Mouse (Mus musculus) spleen, postnatal 14 days (tissue): ENCODE measurements around the gene Maml1.

Source experiments
- DNase-seq, 2 experiments: peaks; one replicate each; pipeline ENCODE4 v3.0.0; 2021 to 2022; ENCODE audit warnings: low spot score in 2 of 2

Gene Maml1

GRCm38 (mm10) chr11:50280053-50280452 lies 12.1 kb downstream of the Maml1 start:
- DNase-seq, result no peak

GRCm38 (mm10) chr11:50279005-50279404 lies 13.1 kb downstream of the Maml1 start:
- no peak for DNase-seq

GRCm38 (mm10) chr11:50277706-50278105 lies 14.4 kb downstream of the Maml1 start:
- DNase-seq, result no peak

- no peak for DNase-seq
Observed at GRCm38 (mm10) chr11:50277025-50277424, 15.1 kb downstream of the Maml1 start.

GRCm38 (mm10) chr11:50275568-50276151 lies 16.5 kb downstream of the Maml1 start:
- DNase-seq, result no peak

GRCm38 (mm10) chr11:50275077-50275476 lies 17.0 kb downstream of the Maml1 start:
- no peak for DNase-seq

- DNase-seq, result no peak
Observed at GRCm38 (mm10) chr11:50272819-50273218, 19.3 kb downstream of the Maml1 start.

- DNase-seq, result no peak
Observed at GRCm38 (mm10) chr11:50269885-50270284, 22.2 kb downstream of the Maml1 start.

GRCm38 (mm10) chr11:50269163-50269562 lies 22.9 kb downstream of the Maml1 start:
- peak in 1 of 2 experiments; percentile 24 for DNase-seq

GRCm38 (mm10) chr11:50266997-50267396 lies 25.1 kb downstream of the Maml1 start:
- DNase-seq, result no peak

GRCm38 (mm10) chr11:50265931-50266330 lies 26.2 kb downstream of the Maml1 start:
- DNase-seq, result no peak

GRCm38 (mm10) chr11:50263198-50263597 lies 28.9 kb downstream of the Maml1 start:
- no peak for DNase-seq

- no peak for DNase-seq
Observed at GRCm38 (mm10) chr11:50262020-50262419, 30.1 kb downstream of the Maml1 start.

- no peak for DNase-seq
Observed at GRCm38 (mm10) chr11:50258310-50258709, 33.8 kb downstream of the Maml1 start.

- no peak for DNase-seq
Observed at GRCm38 (mm10) chr11:50256615-50257014, 35.5 kb downstream of the Maml1 start.

- no peak for DNase-seq
Observed at GRCm38 (mm10) chr11:50254010-50254580, 38.0 kb downstream of the Maml1 start.

- DNase-seq, result no peak
Observed at GRCm38 (mm10) chr11:50253393-50253792, 38.7 kb downstream of the Maml1 start.

- no peak for DNase-seq
Observed at GRCm38 (mm10) chr11:50252684-50253265, 39.3 kb downstream of the Maml1 start.

GRCm38 (mm10) chr11:50252166-50252565 lies 39.9 kb downstream of the Maml1 start:
- DNase-seq, result peak in 1 of 2 experiments; percentile 5

GRCm38 (mm10) chr11:50248473-50249171 lies 43.5 kb downstream of the Maml1 start:
- DNase-seq, result no peak

GRCm38 (mm10) chr11:50245269-50245668 lies 46.8 kb downstream of the Maml1 start:
- DNase-seq, result no peak

GRCm38 (mm10) chr11:50243926-50244325 lies 48.2 kb downstream of the Maml1 start:
- no peak for DNase-seq
